Mouse (Mus musculus): ENCODE data around the gene Pdlim7. TPM values are rescaled to one million over a fixed set of nuclear protein-coding genes. Genes with fewer than 3 reads are reported as not detected.

The Pdlim7 gene
- polyA plus RNA-seq, 1 experiment from 2014 or later = 206 TPM

- Histone ChIP-seq H3K36me3 (peaks cover 58% of the 10 kb centered on the region), H3K27ac (peak overlapping the region; percentile 98), H3K4me3 (peak overlapping the region; percentile 92), H3K27me3 (ENCODE audit: low read depth, poor library complexity, severe bottlenecking) (peaks cover 7% of the 10 kb centered on the region; the same call in 1 of the 2 replicates), H3K4me1 (peaks cover 38% of the 10 kb centered on the region), H3K9me3 (replicated peaks) (no peaks in the 10 kb centered on the region)
- WGBS = 23% methylated on average over 5 of the region's 5 CpGs
- peak; percentile 49 for DNase-seq (ENCODE audit: low spot score)
Observed at GRCm38 (mm10) chr13:55511492-55511861, 2.0 kb downstream of the Pdlim7 start.

GRCm38 (mm10) chr13:55510668-55511491 lies 2.6 kb downstream of the Pdlim7 start:
- H3K4me1 ChIP-seq = peaks cover 38% of the 10 kb centered on the region
- no peaks in the 10 kb centered on the region for H3K9me3 ChIP-seq (replicated peaks)
- H3K4me3 ChIP-seq = peak overlapping the region; percentile 92
- H3K27me3 ChIP-seq (ENCODE audit: low read depth, poor library complexity, severe bottlenecking) = peaks cover 7% of the 10 kb centered on the region; the same call in 1 of the 2 replicates
- H3K27ac ChIP-seq = peak overlapping the region; percentile 98
- WGBS = 15% methylated on average over 6 of the region's 6 CpGs
- DNase-seq (ENCODE audit: low spot score) = peak; percentile 66
- peaks cover 64% of the 10 kb centered on the region for H3K36me3 ChIP-seq

GRCm38 (mm10) chr13:55510332-55510667 lies 3.2 kb downstream of the Pdlim7 start:
- H3K27me3 ChIP-seq (ENCODE audit: low read depth, poor library complexity, severe bottlenecking) = peaks cover 5% of the 10 kb centered on the region; the same call in 1 of the 2 replicates
- peak overlapping the region; percentile 98 for H3K27ac ChIP-seq
- H3K9me3 ChIP-seq (replicated peaks) = no peaks in the 10 kb centered on the region
- peaks cover 70% of the 10 kb centered on the region for H3K36me3 ChIP-seq
- H3K4me3 ChIP-seq = peak overlapping the region; percentile 92
- H3K4me1 ChIP-seq = peaks cover 38% of the 10 kb centered on the region
- DNase-seq (ENCODE audit: low spot score) = no peak
- WGBS = 35% methylated on average over 3 of the region's 3 CpGs

GRCm38 (mm10) chr13:55508531-55508930 lies 4.9 kb downstream of the Pdlim7 start:
- H3K4me1 ChIP-seq = peaks cover 33% of the 10 kb centered on the region
- H3K9me3 ChIP-seq (replicated peaks) = no peaks in the 10 kb centered on the region
- H3K27ac ChIP-seq = no peak overlapping the region
- no peak overlapping the region for H3K4me3 ChIP-seq
- 96% methylated on average over 10 of the region's 10 CpGs for WGBS
- peaks cover 87% of the 10 kb centered on the region for H3K36me3 ChIP-seq
- H3K27me3 ChIP-seq (ENCODE audit: low read depth, poor library complexity, severe bottlenecking) = no peaks in the 10 kb centered on the region
- no peak for DNase-seq (ENCODE audit: low spot score)

- Histone ChIP-seq H3K9me3 (replicated peaks) (no peaks in the 10 kb centered on the region), H3K27ac (no peak overlapping the region), H3K4me3 (no peak overlapping the region), H3K36me3 (peaks cover 92% of the 10 kb centered on the region), H3K4me1 (peaks cover 30% of the 10 kb centered on the region), H3K27me3 (ENCODE audit: low read depth, poor library complexity, severe bottlenecking) (no peaks in the 10 kb centered on the region)
- 72% methylated on average over 11 of the region's 11 CpGs for WGBS
- no peak for DNase-seq (ENCODE audit: low spot score)
Observed at GRCm38 (mm10) chr13:55507877-55508276, 5.6 kb downstream of the Pdlim7 start.

GRCm38 (mm10) chr13:55506697-55507096 lies 6.8 kb downstream of the Pdlim7 start:
- Histone ChIP-seq H3K4me1 (peaks cover 20% of the 10 kb centered on the region), H3K9me3 (replicated peaks) (no peaks in the 10 kb centered on the region), H3K27me3 (ENCODE audit: low read depth, poor library complexity, severe bottlenecking) (no peaks in the 10 kb centered on the region), H3K4me3 (no peak overlapping the region), H3K27ac (no peak overlapping the region), H3K36me3 (peaks cover 99% of the 10 kb centered on the region)
- 96% methylated on average over 10 of the region's 10 CpGs for WGBS
- DNase-seq (ENCODE audit: low spot score) = no peak

GRCm38 (mm10) chr13:55505810-55506209 lies 7.7 kb downstream of the Pdlim7 start:
- Histone ChIP-seq H3K27ac (no peak overlapping the region), H3K36me3 (peaks cover 100% of the 10 kb centered on the region), H3K27me3 (ENCODE audit: low read depth, poor library complexity, severe bottlenecking) (no peaks in the 10 kb centered on the region), H3K4me1 (peaks cover 11% of the 10 kb centered on the region), H3K9me3 (replicated peaks) (no peaks in the 10 kb centered on the region), H3K4me3 (no peak overlapping the region)
- WGBS = 95% methylated on average over 9 of the region's 9 CpGs
- DNase-seq (ENCODE audit: low spot score) = no peak

GRCm38 (mm10) chr13:55504390-55504789 lies 9.1 kb downstream of the Pdlim7 start:
- DNase-seq (ENCODE audit: low spot score) = no peak
- Histone ChIP-seq H3K27me3 (ENCODE audit: low read depth, poor library complexity, severe bottlenecking) (no peaks in the 10 kb centered on the region), H3K4me3 (no peak overlapping the region), H3K36me3 (peaks cover 100% of the 10 kb centered on the region), H3K4me1 (no peaks in the 10 kb centered on the region), H3K27ac (no peak overlapping the region), H3K9me3 (replicated peaks) (no peaks in the 10 kb centered on the region)
- WGBS = 87% methylated on average over 5 of the region's 5 CpGs

GRCm38 (mm10) chr13:55502405-55502804 lies 11.1 kb downstream of the Pdlim7 start:
- no peaks in the 10 kb centered on the region for H3K27me3 ChIP-seq (ENCODE audit: low read depth, poor library complexity, severe bottlenecking)
- H3K27ac ChIP-seq = no peak overlapping the region
- WGBS = 94% methylated on average over 8 of the region's 8 CpGs
- H3K36me3 ChIP-seq = peaks cover 98% of the 10 kb centered on the region
- no peak overlapping the region for H3K4me3 ChIP-seq
- no peak for DNase-seq (ENCODE audit: low spot score)
- H3K9me3 ChIP-seq (replicated peaks) = no peaks in the 10 kb centered on the region
- no peaks in the 10 kb centered on the region for H3K4me1 ChIP-seq

GRCm38 (mm10) chr13:55500575-55500974 lies 12.9 kb downstream of the Pdlim7 start:
- Histone ChIP-seq H3K27me3 (ENCODE audit: low read depth, poor library complexity, severe bottlenecking) (no peaks in the 10 kb centered on the region), H3K4me3 (no peak overlapping the region), H3K4me1 (peaks cover 12% of the 10 kb centered on the region), H3K27ac (no peak overlapping the region), H3K9me3 (replicated peaks) (no peaks in the 10 kb centered on the region), H3K36me3 (peaks cover 89% of the 10 kb centered on the region)
- DNase-seq (ENCODE audit: low spot score) = no peak
- WGBS = 76% methylated on average over 10 of the region's 10 CpGs

- WGBS = 56% methylated on average over 11 of the region's 11 CpGs
- Histone ChIP-seq H3K27ac (no peak overlapping the region), H3K9me3 (replicated peaks) (no peaks in the 10 kb centered on the region), H3K4me1 (peaks cover 26% of the 10 kb centered on the region), H3K27me3 (ENCODE audit: low read depth, poor library complexity, severe bottlenecking) (peaks cover 6% of the 10 kb centered on the region), H3K36me3 (peaks cover 72% of the 10 kb centered on the region), H3K4me3 (no peak overlapping the region)
- DNase-seq (ENCODE audit: low spot score) = no peak
Observed at GRCm38 (mm10) chr13:55498906-55499305, 14.6 kb downstream of the Pdlim7 start.

- Histone ChIP-seq H3K36me3 (peaks cover 50% of the 10 kb centered on the region), H3K4me1 (peaks cover 26% of the 10 kb centered on the region), H3K27me3 (ENCODE audit: low read depth, poor library complexity, severe bottlenecking) (peaks cover 10% of the 10 kb centered on the region), H3K27ac (no peak overlapping the region), H3K4me3 (no peak overlapping the region), H3K9me3 (replicated peaks) (no peaks in the 10 kb centered on the region)
- 93% methylated on average over 6 of the region's 6 CpGs for WGBS
- DNase-seq (ENCODE audit: low spot score) = no peak
Observed at GRCm38 (mm10) chr13:55496661-55497060, 16.8 kb downstream of the Pdlim7 start.

- H3K27ac ChIP-seq = no peak overlapping the region
- peaks cover 26% of the 10 kb centered on the region for H3K4me1 ChIP-seq
- H3K27me3 ChIP-seq (ENCODE audit: low read depth, poor library complexity, severe bottlenecking) = peaks cover 10% of the 10 kb centered on the region
- H3K36me3 ChIP-seq = peaks cover 40% of the 10 kb centered on the region
- WGBS = 49% methylated on average over 4 of the region's 4 CpGs
- no peak for DNase-seq (ENCODE audit: low spot score)
- H3K9me3 ChIP-seq (replicated peaks) = no peaks in the 10 kb centered on the region
- H3K4me3 ChIP-seq = no peak overlapping the region
Observed at GRCm38 (mm10) chr13:55495702-55496101, 17.8 kb downstream of the Pdlim7 start.
